In genomic region chr2:180307680-180308079, GRCm38 (mm10) we compare ENCODE assay signal across 26 mouse cellular contexts. TPM values are rescaled to one million over a fixed set of nuclear protein-coding genes. Genes with fewer than 3 reads are reported as not detected.
A peak's percentile ranks its signal among the peaks of the same experiment; 100 is the strongest.
DNase-seq lines count a peak whose midpoint lies in the region; ATAC-seq and TF ChIP-seq lines count a peak whose summit lies in the region.
"Had no signal": no experiment of that assay in that cellular context is flagged by ENCODE, and none has a peak within 500 bp of the region (broad histone marks: within the 10 kb centered on the region; RNA-seq: fewer than 3 reads in every experiment).

No protein-coding gene starts in this region.

- H3K9me3 ChIP-seq in lung, embryonic 14.5 days (ENCODE audit: low read depth, low read length), result no peaks in the 10 kb centered on the region
- no peaks in the 10 kb centered on the region for H3K9me3 ChIP-seq in megakaryocyte, embryonic 14.5 days
- no peaks in the 10 kb centered on the region for H3K9me3 ChIP-seq in CH12.LX (replicated peaks; ENCODE audit: low read length)
- H3K9me3 ChIP-seq: embryonic facial prominence, embryonic 15.5 days; forebrain, embryonic 10.5 days; heart, embryonic 15.5 days; hindbrain, embryonic 10.5 days had no signal

- no peak overlapping the region for H3K4me2 ChIP-seq in lung, embryonic 14.5 days
- H3K4me2 ChIP-seq in CH12.LX (ENCODE audit: insufficient read depth, low read depth, poor library complexity, severe bottlenecking), result no peak overlapping the region
- H3K4me2 ChIP-seq: embryonic facial prominence, embryonic 15.5 days; heart, embryonic 11.5 days; heart, embryonic 15.5 days; hindbrain, embryonic 14.5 days had no signal

- no peak for TF ChIP-seq RAD21 in CH12.LX (IDR thresholded peaks at IDR 0.05; ENCODE audit: low read depth, low read length)

- dilution Hi-C loops in CH12.LX (cut with MboI; ENCODE audit: extremely low pct_ligation_motif_present, extremely low pct_unique_long_range_greater_than_20kb, low sequenced_read_pairs), result no loop called here

- no peak for ATAC-seq in lung, embryonic 14.5 days (ENCODE audit: insufficient read depth)
- no peak for ATAC-seq in megakaryocyte, adult 5-6 weeks (ENCODE audit: poor library complexity, severe bottlenecking)
- ATAC-seq: forebrain, embryonic 14.5 days had no signal

- no peak for DNase-seq in lung, embryonic 14.5 days
- no peak for DNase-seq in lung, postnatal 10 days
- DNase-seq in CH12.LX (ENCODE audit: extremely low read depth), result peak; percentile 68
- no peak for DNase-seq in right cerebral cortex, adult 18-20 months
- DNase-seq in kidney, postnatal 10 days, result no peak
- DNase-seq: adrenal gland, adult 8-10 months; adrenal gland, postnatal 36 days; cerebellum, adult 2 months; cerebellum, postnatal 10 days; embryo, embryonic 11 days; gastrocnemius, postnatal 10 days; heart, adult 18-20 months had no signal

- in situ Hi-C loops in CH12.LX (cut with MboI; ENCODE audit: low pct_ligation_motif_present, low pct_unique_long_range_greater_than_20kb, low sequenced_read_pairs), result no loop called here

- whole genome bisulfite sequencing in lung, embryonic 14.5 days, result 18% methylated on average over 2 of the region's 2 CpGs
- 27% methylated on average over 2 of the region's 2 CpGs for WGBS in small intestine, adult 2 months

- H3K4me1 ChIP-seq in lung, embryonic 14.5 days (ENCODE audit: insufficient read depth), result peaks cover 34% of the 10 kb centered on the region
- peaks cover 48% of the 10 kb centered on the region for H3K4me1 ChIP-seq in megakaryocyte, embryonic 14.5 days
- peaks cover 8 to 34% of the 10 kb centered on the region in 2 experiments for H3K4me1 ChIP-seq in CH12.LX (ENCODE audit: control insufficient read depth in 1 of 2, insufficient read depth in 2 of 2)
- peaks cover 11% of the 10 kb centered on the region for H3K4me1 ChIP-seq in small intestine, adult 2 months (ENCODE audit: control insufficient read depth, insufficient read depth, insufficient read length, low read length)
- H3K4me1 ChIP-seq: embryonic facial prominence, embryonic 15.5 days; forebrain, embryonic 10.5 days; hindbrain, embryonic 10.5 days had no signal

- TF ChIP-seq CTCF in lung, embryonic 14.5 days (IDR thresholded peaks at IDR 0.05; ENCODE audit: low read depth), result no peak
- TF ChIP-seq CTCF in CH12.LX (conservative IDR thresholded peaks at IDR 0.05 in 1 of 2, IDR thresholded peaks at IDR 0.05 in 1 of 2; ENCODE audit: low read depth in 2 of 2, low read length in 2 of 2), result no peak
- no peak for TF ChIP-seq CTCF in small intestine, adult 2 months (IDR thresholded peaks at IDR 0.05; ENCODE audit: extremely low read depth, insufficient read length, insufficient replicate concordance, low read depth, low read length)

- no peaks in the 10 kb centered on the region for H3K79me2 ChIP-seq in CH12.LX (replicated peaks; ENCODE audit: control insufficient read depth, extremely low read depth, insufficient read depth, poor library complexity, severe bottlenecking)

- TF ChIP-seq EP300 in CH12.LX (IDR thresholded peaks at IDR 0.05; ENCODE audit: low read length), result peak; percentile 91

- no peaks in the 10 kb centered on the region for H3K36me3 ChIP-seq in lung, embryonic 14.5 days (ENCODE audit: insufficient read depth)
- no peaks in the 10 kb centered on the region for H3K36me3 ChIP-seq in megakaryocyte, embryonic 14.5 days (replicated peaks; ENCODE audit: low read length)
- H3K36me3 ChIP-seq in CH12.LX (replicated peaks in 1 of 2; ENCODE audit: control insufficient read depth in 1 of 2, insufficient read depth in 1 of 2, low read length in 1 of 2), result no peaks in the 10 kb centered on the region
- no peaks in the 10 kb centered on the region for H3K36me3 ChIP-seq in small intestine, adult 2 months (ENCODE audit: control insufficient read depth, insufficient read depth, low read length)
- H3K36me3 ChIP-seq: embryonic facial prominence, embryonic 15.5 days; forebrain, embryonic 10.5 days; heart, embryonic 15.5 days; hindbrain, embryonic 10.5 days had no signal

- no peak overlapping the region for H3K9ac ChIP-seq in lung, embryonic 14.5 days
- no peak overlapping the region for H3K9ac ChIP-seq in CH12.LX (ENCODE audit: insufficient read depth, low read depth)
- H3K9ac ChIP-seq: embryonic facial prominence, embryonic 15.5 days; heart, embryonic 15.5 days; hindbrain, embryonic 14.5 days had no signal

- no peak for TF ChIP-seq POLR2A in CH12.LX (IDR thresholded peaks at IDR 0.05; ENCODE audit: low read depth, low read length)
- TF ChIP-seq POLR2A in small intestine, adult 2 months (IDR thresholded peaks at IDR 0.05; ENCODE audit: low read depth, low read length), result no peak

- H3K27ac ChIP-seq in lung, embryonic 14.5 days (ENCODE audit: low read depth), result peak overlapping the region; percentile 88
- no peak overlapping the region for H3K27ac ChIP-seq in CH12.LX (ENCODE audit: insufficient read depth, low read depth)
- H3K27ac ChIP-seq in small intestine, adult 2 months (ENCODE audit: insufficient read depth, low read depth, low read length), result peak overlapping the region; percentile 67
- H3K27ac ChIP-seq: embryonic facial prominence, embryonic 15.5 days; forebrain, embryonic 10.5 days; heart, embryonic 15.5 days; hindbrain, embryonic 10.5 days; hindbrain, embryonic 14.5 days had no signal

- H3K4me3 ChIP-seq in lung, embryonic 14.5 days (ENCODE audit: low read depth, low read length), result no peak overlapping the region
- peak overlapping the region; percentile 47 for H3K4me3 ChIP-seq in megakaryocyte, embryonic 14.5 days (replicated peaks)
- no peak overlapping the region for H3K4me3 ChIP-seq in CH12.LX (replicated peaks in 1 of 3; ENCODE audit: low read depth in 2 of 3, low read length in 2 of 3, poor library complexity in 1 of 3)
- no peak overlapping the region for H3K4me3 ChIP-seq in small intestine, adult 2 months (ENCODE audit: low read depth, low read length)
- H3K4me3 ChIP-seq: embryonic facial prominence, embryonic 15.5 days; erythroblast, embryonic 14.5 days; forebrain, embryonic 10.5 days; heart, embryonic 15.5 days; hindbrain, embryonic 10.5 days had no signal

- H3K27me3 ChIP-seq in lung, embryonic 14.5 days (ENCODE audit: insufficient read depth, low read length), result no peaks in the 10 kb centered on the region
- H3K27me3 ChIP-seq in megakaryocyte, embryonic 14.5 days (replicated peaks), result peaks cover 68% of the 10 kb centered on the region
- H3K27me3 ChIP-seq in CH12.LX (replicated peaks), result peaks cover 21% of the 10 kb centered on the region
- no peaks in the 10 kb centered on the region for H3K27me3 ChIP-seq in small intestine, adult 2 months (ENCODE audit: control insufficient read depth, insufficient read depth, low read length)
- H3K27me3 ChIP-seq: embryonic facial prominence, embryonic 15.5 days; heart, embryonic 15.5 days had no signal

TF ChIP-seq in CH12.LX, 34 proteins besides CTCF, POLR2A, EP300 and RAD21 (continues in another document):
- TF ChIP-seq E2F4 (IDR thresholded peaks at IDR 0.05; ENCODE audit: insufficient replicate concordance, low read depth, low read length) (no peak), MYC (IDR thresholded peaks at IDR 0.05; ENCODE audit: low read depth, low read length) (no peak), MAFK (IDR thresholded peaks at IDR 0.05; ENCODE audit: insufficient replicate concordance, low read length) (0 out of 2 replicates have a peak, but pooled peaks have one; percentile 30), GABPA (IDR thresholded peaks at IDR 0.05; ENCODE audit: insufficient replicate concordance, low read depth, low read length) (no peak), MAX (IDR thresholded peaks at IDR 0.05; ENCODE audit: low read length) (0 out of 2 replicates have a peak, but pooled peaks have one; percentile 17), BHLHE40 (IDR thresholded peaks at IDR 0.05; ENCODE audit: low read depth, low read length) (peak; percentile 92), POLR2AphosphoS2 (IDR thresholded peaks at IDR 0.05; ENCODE audit: low read depth, low read length) (no peak), SIN3A (IDR thresholded peaks at IDR 0.05; ENCODE audit: low read length) (no peak)

RNA-seq across cellular contexts. Expression of gene Rbbp8nl, which starts 18.0 kb away (rescaled TPM):
- 1.9 and 2.3 TPM in 2 replicates for polyA plus RNA-seq in lung, embryonic 14.5 days (2014; fragmentation: Nextera tagmentation; extraction: Ambion mirVana)
- 0.96 TPM in 1 of 2 replicates, not detected in the other for polyA plus RNA-seq in megakaryocyte, embryonic 14.5 days (2012; ENCODE audit: insufficient read depth, low replicate concordance)
- total RNA-seq in megakaryocyte, adult 5-6 weeks (2015), result not detected in 2 replicates
- not detected in 2 replicates for total RNA-seq in megakaryocyte, adult 5-6 weeks (2017)
- not detected in 2 replicates for total RNA-seq in CH12.LX (2012; rRNA removed)
- total RNA-seq in CH12.LX (2014; rRNA removed), result not detected in 2 replicates
- polyA plus RNA-seq in CH12.LX (2012; ENCODE audit: insufficient read length, low read depth), result not detected in 2 replicates
- 1.2 and 1.6 TPM in 2 replicates for polyA plus RNA-seq in small intestine, adult 2 months (2012; rRNA removed)
- total RNA-seq: adrenal gland, adult 8-10 months; adrenal gland, postnatal 36 days; common myeloid progenitor, adult 5-6 weeks; gastrocnemius, postnatal 10 days; gastrocnemius, postnatal 4 days; heart, adult 18-20 months; heart, postnatal 25 days had no signal
- polyA plus RNA-seq: cerebellum, adult 2 months; erythroblast, embryonic 14.5 days; forebrain, embryonic 14.5 days; hindbrain, embryonic 14.5 days had no signal

RNA-seq across cellular contexts. Expression of gene Gata5, which starts 26.8 kb away (rescaled TPM):
- 37.4 and 42.7 TPM in 2 replicates for polyA plus RNA-seq in lung, embryonic 14.5 days (2014; fragmentation: Nextera tagmentation; extraction: Ambion mirVana)
- not detected in 2 replicates for polyA plus RNA-seq in megakaryocyte, embryonic 14.5 days (2012; ENCODE audit: insufficient read depth, low replicate concordance)
- total RNA-seq in megakaryocyte, adult 5-6 weeks (2015), result not detected in 2 replicates
- total RNA-seq in megakaryocyte, adult 5-6 weeks (2017), result not detected in 2 replicates
- total RNA-seq in CH12.LX (2012; rRNA removed) (not detected in 2 replicates), CH12.LX (2014; rRNA removed) (not detected in 2 replicates)
- polyA plus RNA-seq in CH12.LX (2012; ENCODE audit: insufficient read length, low read depth), result not detected in 2 replicates
- 36.0 and 121 TPM in 2 replicates for polyA plus RNA-seq in small intestine, adult 2 months (2012; rRNA removed)
- total RNA-seq: common myeloid progenitor, adult 5-6 weeks; gastrocnemius, postnatal 10 days had no signal
- polyA plus RNA-seq: cerebellum, adult 2 months; embryonic facial prominence, embryonic 15.5 days; erythroblast, embryonic 14.5 days; forebrain, embryonic 10.5 days; forebrain, embryonic 14.5 days had no signal

RNA-seq across cellular contexts. Expression of gene Cables2, which starts 34.4 kb away (rescaled TPM):
- polyA plus RNA-seq in lung, embryonic 14.5 days (2014; fragmentation: Nextera tagmentation; extraction: Ambion mirVana), result 24.0 and 25.6 TPM in 2 replicates
- polyA plus RNA-seq in megakaryocyte, embryonic 14.5 days (2012; ENCODE audit: insufficient read depth, low replicate concordance), result 8.4 and 46.3 TPM in 2 replicates
- total RNA-seq in megakaryocyte, adult 5-6 weeks (2015), result 16.0 and 16.4 TPM in 2 replicates
- 12.1 and 12.8 TPM in 2 replicates for total RNA-seq in megakaryocyte, adult 5-6 weeks (2017)
- total RNA-seq in CH12.LX (2012; rRNA removed) (16.9 and 17.2 TPM in 2 replicates), CH12.LX (2014; rRNA removed) (13.0 and 13.3 TPM in 2 replicates)
- 24.5 and 29.9 TPM in 2 replicates for polyA plus RNA-seq in CH12.LX (2012; ENCODE audit: insufficient read length, low read depth)
- polyA plus RNA-seq in small intestine, adult 2 months (2012; rRNA removed), result 15.3 and 32.0 TPM in 2 replicates

RNA-seq across cellular contexts. Expression of gene Rps21, which starts 50.5 kb away (rescaled TPM):
- polyA plus RNA-seq in lung, embryonic 14.5 days (2014; fragmentation: Nextera tagmentation; extraction: Ambion mirVana), result 630 and 724 TPM in 2 replicates
- 99.7 and 1,213 TPM in 2 replicates for polyA plus RNA-seq in megakaryocyte, embryonic 14.5 days (2012; ENCODE audit: insufficient read depth, low replicate concordance)
- total RNA-seq in megakaryocyte, adult 5-6 weeks (2015), result 1,036 and 1,070 TPM in 2 replicates
- 1,935 and 2,289 TPM in 2 replicates for total RNA-seq in megakaryocyte, adult 5-6 weeks (2017)
- 3,654 and 3,770 TPM in 2 replicates for total RNA-seq in CH12.LX (2012; rRNA removed)
- 1,686 and 1,748 TPM in 2 replicates for total RNA-seq in CH12.LX (2014; rRNA removed)
- 705 and 1,020 TPM in 2 replicates for polyA plus RNA-seq in CH12.LX (2012; ENCODE audit: insufficient read length, low read depth)
- 2,052 and 2,413 TPM in 2 replicates for polyA plus RNA-seq in small intestine, adult 2 months (2012; rRNA removed)

Comparison
In these comparisons a context has a peak if more than half of its experiments do, and no peak if none do; other contexts are left out.
1. RNA of gene Gata5, which starts 26.8 kb away (polyA plus RNA-seq): 36.0 to 121 TPM in small intestine, adult 2 months and 37.4 to 42.7 TPM in lung, embryonic 14.5 days; not detected in megakaryocyte, embryonic 14.5 days and not detected in CH12.LX; every median in the first group is over 10 times any median in the second.